Mouse (Mus musculus): Measurements from ENCODE around the gene Olfr282.

DNA sequence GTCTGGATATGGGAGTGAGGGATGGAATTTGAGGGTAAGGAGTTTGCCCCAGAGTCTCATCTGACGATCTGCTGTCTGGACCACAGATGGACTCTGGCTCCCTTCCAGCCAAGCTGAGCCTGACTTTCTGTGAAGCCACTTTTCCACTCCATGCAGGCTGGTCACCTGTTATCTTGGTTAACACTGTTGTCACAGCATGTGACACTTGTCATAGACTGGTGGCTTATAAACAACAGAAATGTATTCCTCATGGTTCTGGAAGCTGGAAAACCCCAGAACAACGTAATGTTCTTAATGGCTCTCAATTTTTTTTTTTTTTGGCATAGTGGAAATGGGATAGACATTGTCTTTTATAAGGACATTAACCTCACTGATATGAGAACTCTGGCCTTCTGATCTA lies 21.4 kb upstream of the Olfr282 start:
- TF ChIP-seq CTCF (IDR thresholded peaks at IDR 0.05; ENCODE audit: extremely low read depth, insufficient read depth, insufficient read length, insufficient replicate concordance) (no peak), POLR2A (IDR thresholded peaks at IDR 0.05; ENCODE audit: low read depth, low read length) (no peak)

Measured in spleen, adult 2 months (tissue).